Mouse (Mus musculus): ENCODE results near the gene Evi5l. TPM values are rescaled to one million over a fixed set of nuclear protein-coding genes. Genes with fewer than 3 reads are reported as not detected.

Gene Evi5l
- polyA plus RNA-seq, 1 experiment from 2014 or later, result 34.0 TPM

GRCm38 (mm10) chr8:4207016-4207350, 40.6 kb downstream of the Evi5l start:
- no peak overlapping the region for H3K9ac ChIP-seq
- 48% methylated on average over 2 of the region's 2 CpGs for WGBS
- peaks cover 19% of the 10 kb centered on the region for H3K4me1 ChIP-seq
- peak overlapping the region; percentile 45; the same call in 1 of the 2 replicates for H3K4me2 ChIP-seq (replicated peaks)
- peak; percentile 10; the same call in 1 of the 2 replicates for ATAC-seq (ENCODE audit: low FRiP score, low read depth)
- H3K27ac ChIP-seq, result no peak overlapping the region
- 0 out of 2 replicates have a peak, but pooled peaks cover 4% of the 10 kb centered on the region for H3K9me3 ChIP-seq
- peaks cover 62% of the 10 kb centered on the region for H3K27me3 ChIP-seq
- no peak overlapping the region for H3K4me3 ChIP-seq
- peaks cover 53% of the 10 kb centered on the region for H3K36me3 ChIP-seq

- Histone ChIP-seq H3K4me3 (no peak overlapping the region), H3K9ac (no peak overlapping the region), H3K9me3 (0 out of 2 replicates have a peak, but pooled peaks cover 4% of the 10 kb centered on the region), H3K36me3 (peaks cover 23% of the 10 kb centered on the region), H3K4me2 (replicated peaks) (no peak overlapping the region), H3K4me1 (peaks cover 34% of the 10 kb centered on the region), H3K27me3 (peaks cover 62% of the 10 kb centered on the region), H3K27ac (no peak overlapping the region)
- WGBS, result 82% methylated on average over 6 of the region's 6 CpGs
- no peak for ATAC-seq (ENCODE audit: low FRiP score, low read depth)
Measured at GRCm38 (mm10) chr8:4211097-4211496, 44.7 kb downstream of the Evi5l start.

GRCm38 (mm10) chr8:4212809-4213209, 46.4 kb downstream of the Evi5l start:
- H3K4me2 ChIP-seq (replicated peaks), result peak overlapping the region; percentile 95
- WGBS, result 1% methylated on average over 25 of the region's 25 CpGs
- peak overlapping the region; percentile 51 for H3K4me3 ChIP-seq
- H3K9ac ChIP-seq, result peak overlapping the region; percentile 63
- H3K27ac ChIP-seq, result no peak overlapping the region
- H3K9me3 ChIP-seq, result 0 out of 2 replicates have a peak, but pooled peaks cover 4% of the 10 kb centered on the region
- peaks cover 63% of the 10 kb centered on the region for H3K27me3 ChIP-seq
- ATAC-seq (ENCODE audit: low FRiP score, low read depth), result peak; percentile 29; the same call in 1 of the 2 replicates
- peaks cover 37% of the 10 kb centered on the region for H3K4me1 ChIP-seq
- peaks cover 15% of the 10 kb centered on the region for H3K36me3 ChIP-seq

GRCm38 (mm10) chr8:4213210-4214005, 47.0 kb downstream of the Evi5l start:
- peak; percentile 69 for ATAC-seq (ENCODE audit: low FRiP score, low read depth)
- Histone ChIP-seq H3K9me3 (peaks cover 4% of the 10 kb centered on the region; the same call in 1 of the 2 replicates), H3K36me3 (peaks cover 15% of the 10 kb centered on the region), H3K4me2 (replicated peaks) (peak overlapping the region; percentile 95), H3K4me1 (peaks cover 37% of the 10 kb centered on the region), H3K27ac (peak overlapping the region; percentile 44; the same call in 1 of the 2 replicates), H3K27me3 (peaks cover 64% of the 10 kb centered on the region), H3K4me3 (peak overlapping the region; percentile 51), H3K9ac (peak overlapping the region; percentile 63)
- 2% methylated on average over 18 of the region's 18 CpGs for WGBS

DNA sequence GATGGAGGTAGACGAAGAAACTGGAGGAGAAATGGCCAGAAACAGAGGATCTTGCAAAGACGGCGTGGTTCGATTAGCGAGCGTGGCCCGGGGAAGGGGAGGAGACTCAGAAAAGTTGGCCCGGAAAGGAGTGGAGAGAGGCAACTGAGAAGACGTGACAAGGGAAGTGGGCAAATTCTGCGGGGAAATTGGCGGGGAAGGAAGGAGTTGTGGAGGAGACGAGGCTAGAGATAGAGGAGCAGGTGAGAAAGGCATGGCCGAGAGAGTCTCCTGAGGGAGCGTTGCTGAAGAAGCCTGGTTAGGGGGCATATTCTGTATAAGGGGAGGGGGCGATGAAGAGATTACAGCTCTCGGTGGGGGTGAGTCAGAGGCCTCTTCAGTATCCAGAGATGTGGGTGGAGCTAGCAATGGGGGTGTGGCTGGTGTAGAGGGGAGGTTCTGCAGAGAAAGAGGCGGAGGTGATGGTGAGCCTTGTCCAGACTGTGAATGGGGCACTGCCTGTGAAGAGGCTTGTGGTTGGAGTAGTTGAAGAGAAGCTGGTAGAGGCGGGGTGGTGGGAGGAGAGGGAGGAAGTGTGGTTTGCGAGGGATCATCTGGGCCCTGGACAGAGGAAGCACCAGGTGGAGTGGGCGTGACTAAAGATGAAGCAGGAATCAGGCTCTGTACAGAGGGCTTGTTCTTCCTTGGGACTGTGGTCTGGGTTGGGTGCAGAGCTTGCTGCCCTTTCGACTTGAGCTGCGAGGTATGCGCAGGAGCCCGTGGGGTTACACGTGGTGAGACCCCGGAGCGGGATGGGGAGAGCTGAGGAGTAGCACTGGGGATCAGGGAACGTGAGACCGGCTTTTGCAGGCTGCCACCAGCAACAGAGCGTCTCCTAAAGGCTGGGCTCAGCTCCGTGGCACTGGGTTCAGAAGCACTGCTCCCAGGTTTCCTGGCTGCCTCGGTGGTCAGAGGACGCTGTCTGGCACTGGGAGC, 47.9 kb downstream of the Evi5l start:
- H3K4me3 ChIP-seq, result peak overlapping the region; percentile 51
- whole genome bisulfite sequencing, result 7% methylated on average over 33 of the region's 33 CpGs
- peak overlapping the region; percentile 44; the same call in 1 of the 2 replicates for H3K27ac ChIP-seq
- ATAC-seq (ENCODE audit: low FRiP score, low read depth), result peak; percentile 66
- H3K27me3 ChIP-seq, result peaks cover 66% of the 10 kb centered on the region
- peaks cover 12% of the 10 kb centered on the region for H3K36me3 ChIP-seq
- peaks cover 3% of the 10 kb centered on the region; the same call in 1 of the 2 replicates for H3K9me3 ChIP-seq
- H3K4me2 ChIP-seq (replicated peaks), result peak overlapping the region; percentile 95
- peak overlapping the region; percentile 63 for H3K9ac ChIP-seq
- H3K4me1 ChIP-seq, result peaks cover 37% of the 10 kb centered on the region

DNA sequence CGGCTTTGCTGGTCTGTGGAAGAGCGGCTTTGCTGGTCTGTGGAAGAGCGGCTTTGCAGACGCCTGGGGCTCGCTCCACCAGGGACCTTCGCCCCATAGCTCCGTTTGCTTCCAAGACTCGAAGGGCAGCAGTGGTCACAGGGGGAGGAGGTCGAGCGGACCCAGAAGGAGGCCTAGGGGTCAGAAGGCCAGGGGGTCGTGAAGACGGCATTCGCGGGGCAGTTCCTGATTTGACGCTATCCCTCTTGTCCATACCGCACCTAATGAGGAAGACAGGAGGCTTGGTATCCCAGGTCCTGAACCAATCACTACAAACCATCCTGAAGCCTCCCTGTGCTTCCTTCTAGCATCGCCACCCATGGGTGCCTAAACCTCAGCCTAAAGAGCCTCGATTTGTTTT, 49.9 kb downstream of the Evi5l start:
- 4% methylated on average over 18 of the region's 18 CpGs for WGBS
- H3K4me2 ChIP-seq (replicated peaks), result peak overlapping the region; percentile 91
- ATAC-seq (ENCODE audit: low FRiP score, low read depth), result no peak
- no peaks in the 10 kb centered on the region; the same call in 1 of the 2 replicates for H3K9me3 ChIP-seq
- peak overlapping the region; percentile 52 for H3K4me3 ChIP-seq
- peak overlapping the region; percentile 61; the same call in 1 of the 2 replicates for H3K9ac ChIP-seq
- peaks cover 61% of the 10 kb centered on the region for H3K27me3 ChIP-seq
- no peak overlapping the region for H3K27ac ChIP-seq
- peaks cover 37% of the 10 kb centered on the region for H3K4me1 ChIP-seq
- H3K36me3 ChIP-seq, result no peaks in the 10 kb centered on the region

DNA sequence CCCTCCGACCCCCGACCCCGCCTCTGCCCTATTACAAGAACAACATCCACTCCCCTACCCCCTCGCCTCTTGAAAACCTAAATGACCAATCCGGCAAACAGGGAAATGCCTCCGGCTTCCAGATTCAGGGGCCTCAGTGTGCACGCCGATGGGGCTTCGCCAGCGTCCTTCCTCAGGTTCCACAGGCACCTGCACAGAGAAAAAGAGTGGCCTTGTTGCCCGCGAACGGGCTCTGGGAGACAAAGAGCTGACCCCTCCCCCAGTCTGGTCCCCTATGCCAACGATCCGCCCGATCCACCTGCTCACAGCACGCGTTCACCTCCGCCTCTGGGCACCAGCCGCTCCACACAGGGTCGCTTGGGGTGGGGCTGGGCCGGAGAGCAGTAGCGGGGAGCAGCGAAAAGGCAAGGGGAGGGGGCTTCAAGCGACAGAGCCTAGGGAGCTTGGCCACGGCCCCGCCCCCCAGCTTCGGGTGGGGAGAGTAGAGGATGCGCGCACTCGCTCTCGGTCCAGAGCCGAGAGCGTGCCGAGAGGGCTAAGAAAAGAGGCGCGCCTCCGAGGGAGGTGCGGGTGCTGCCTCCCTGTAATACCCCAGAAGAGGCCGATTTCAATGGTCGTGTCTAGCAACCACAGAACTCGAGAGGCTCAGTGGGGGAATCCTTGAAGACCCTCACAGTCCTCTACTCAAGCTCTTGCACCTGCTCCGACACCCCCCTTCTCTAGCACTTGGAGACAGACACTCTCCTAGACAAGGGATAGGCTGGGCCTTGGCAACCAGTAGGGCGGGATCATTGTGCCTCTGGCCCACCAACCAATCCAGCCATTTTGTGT, 50.6 kb downstream of the Evi5l start, which contains the start of gene Prr36:
Gene Prr36 (minus strand): TSS at position 669 of the 831 bp plus-strand sequence.
- Histone ChIP-seq H3K27ac (no peak within 1 kb of the TSS), H3K36me3 (no peaks in the 10 kb centered on the region), H3K4me2 (replicated peaks) (peak within 1 kb of the TSS; percentile 91), H3K4me3 (peak within 1 kb of the TSS; percentile 52), H3K9me3 (no peaks in the 10 kb centered on the region; the same call in 1 of the 2 replicates), H3K27me3 (peaks cover 61% of the 10 kb centered on the region), H3K4me1 (peaks cover 37% of the 10 kb centered on the region), H3K9ac (peak within 1 kb of the TSS; percentile 61)
- ATAC-seq (ENCODE audit: low FRiP score, low read depth), result no peak
- WGBS, result 3% methylated on average over 44 of the region's 44 CpGs

DNA sequence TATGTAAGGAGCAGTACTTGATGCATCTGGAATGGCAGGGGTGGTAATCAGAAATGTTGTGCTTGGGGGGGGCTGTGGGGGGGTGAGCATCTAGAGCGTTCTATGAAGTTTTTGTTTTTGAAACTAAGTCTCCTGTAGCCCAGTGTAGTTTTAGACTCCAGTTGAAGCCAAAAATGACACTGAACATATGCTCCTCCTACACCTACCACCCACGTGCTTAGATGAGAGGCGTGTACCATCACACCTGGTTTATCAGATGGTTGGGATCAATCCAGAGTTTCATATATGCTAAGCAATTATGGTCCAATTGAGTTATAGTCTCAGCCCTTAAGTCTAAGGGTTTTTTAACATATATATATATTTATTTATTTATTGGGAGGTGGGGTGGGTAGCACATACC, 53.2 kb downstream of the Evi5l start:
- no peak for ATAC-seq (ENCODE audit: low FRiP score, low read depth)

DNA sequence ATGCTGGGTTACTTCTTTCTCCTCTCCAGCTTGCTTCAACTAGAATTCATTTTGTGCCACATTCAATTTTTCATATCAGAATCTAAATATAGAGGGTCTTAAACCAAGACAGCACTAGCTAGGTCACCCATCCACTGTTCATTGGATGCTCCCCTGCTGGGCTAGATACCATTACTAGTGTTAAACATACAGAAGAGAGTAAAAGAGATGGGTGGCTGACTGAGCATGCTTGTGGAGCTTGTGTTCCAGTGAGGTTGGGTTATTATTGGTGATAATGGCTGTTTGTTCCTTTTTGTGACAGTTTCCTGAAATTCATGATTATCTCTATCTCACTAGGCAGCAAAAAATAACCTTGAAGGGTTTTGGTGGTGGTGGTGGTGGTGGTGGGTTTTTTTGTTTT, 55.7 kb downstream of the Evi5l start:
- no peak overlapping the region for H3K4me2 ChIP-seq (replicated peaks)
- peaks cover 49% of the 10 kb centered on the region for H3K27me3 ChIP-seq
- H3K9me3 ChIP-seq, result no peaks in the 10 kb centered on the region; the same call in 1 of the 2 replicates
- no peak overlapping the region for H3K9ac ChIP-seq
- no peaks in the 10 kb centered on the region for H3K36me3 ChIP-seq
- no peak overlapping the region for H3K4me3 ChIP-seq
- no peak for ATAC-seq (ENCODE audit: low FRiP score, low read depth)
- H3K27ac ChIP-seq, result no peak overlapping the region
- peaks cover 9% of the 10 kb centered on the region for H3K4me1 ChIP-seq

More for the DNA sequence above, 53.2 kb downstream of the Evi5l start:
- 82% methylated on average over 3 of the region's 3 CpGs for WGBS
- H3K9me3 ChIP-seq, result no peaks in the 10 kb centered on the region; the same call in 1 of the 2 replicates
- no peak overlapping the region for H3K4me2 ChIP-seq (replicated peaks)
- no peaks in the 10 kb centered on the region for H3K36me3 ChIP-seq
- no peak overlapping the region for H3K9ac ChIP-seq
- peaks cover 17% of the 10 kb centered on the region for H3K4me1 ChIP-seq
- H3K27me3 ChIP-seq, result peaks cover 59% of the 10 kb centered on the region
- H3K4me3 ChIP-seq, result no peak overlapping the region
- no peak overlapping the region for H3K27ac ChIP-seq

DNA sequence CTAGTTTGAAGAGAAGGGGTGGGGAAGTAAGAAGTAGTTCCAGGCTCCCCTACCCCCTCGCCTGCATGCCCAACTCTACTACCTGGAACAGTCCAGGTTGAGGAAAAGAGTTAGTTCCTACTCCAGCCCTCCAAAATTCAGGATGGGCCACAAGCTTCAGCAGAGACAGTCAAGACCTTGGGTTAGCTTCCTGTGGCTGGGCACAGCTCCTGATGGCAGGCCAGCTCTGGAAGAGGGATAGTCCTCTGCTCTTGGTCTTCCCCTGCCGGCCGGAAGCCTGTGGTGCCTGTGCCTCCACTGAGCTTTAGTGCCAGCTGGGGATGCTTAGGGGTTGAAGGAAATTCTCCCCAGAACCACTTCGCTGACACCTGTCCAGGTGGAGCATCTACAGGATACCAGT, 60.0 kb downstream of the Evi5l start:
- Histone ChIP-seq H3K9ac (peak overlapping the region; percentile 60; the same call in 1 of the 2 replicates), H3K27me3 (peaks cover 43% of the 10 kb centered on the region), H3K4me3 (peak overlapping the region; percentile 33), H3K27ac (no peak overlapping the region), H3K4me1 (peaks cover 5% of the 10 kb centered on the region), H3K4me2 (replicated peaks) (peak overlapping the region; percentile 64), H3K9me3 (no peaks in the 10 kb centered on the region), H3K36me3 (no peaks in the 10 kb centered on the region)
- no peak for ATAC-seq (ENCODE audit: low FRiP score, low read depth)
- WGBS, result 28% methylated on average over 4 of the region's 4 CpGs

DNA sequence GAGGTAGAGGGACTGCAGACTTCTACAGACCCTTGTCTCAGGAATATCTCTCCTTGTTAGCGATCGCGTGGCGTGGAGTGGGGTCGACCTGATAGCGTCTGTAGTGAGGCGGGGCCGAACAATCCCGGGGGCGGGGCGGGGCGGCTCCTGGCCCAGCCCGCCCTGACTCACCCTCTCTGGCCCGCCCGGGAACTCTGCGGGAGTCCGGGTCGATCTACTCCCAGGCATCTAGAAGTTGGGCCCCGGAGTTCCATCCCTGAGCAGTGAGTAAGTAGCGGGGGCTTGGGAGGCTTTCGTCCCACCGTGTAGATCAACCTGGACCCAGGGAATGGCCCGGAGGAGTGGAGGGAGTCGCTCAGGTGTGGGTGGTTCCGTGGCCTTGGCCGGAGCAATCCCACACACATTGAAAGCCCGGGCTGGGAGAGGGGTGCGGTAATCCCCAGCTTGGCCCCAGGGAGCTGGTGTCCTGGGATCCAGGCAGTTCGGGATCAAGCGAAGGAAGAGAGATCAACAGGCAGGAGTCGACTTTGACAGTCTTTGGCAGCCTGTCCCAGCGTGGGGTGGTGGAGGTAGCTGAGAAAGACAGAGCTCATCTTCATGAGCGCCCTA, 60.5 kb downstream of the Evi5l start, which contains the start of gene Lrrc8e:
Gene Lrrc8e (plus strand): TSS at position 89 of the 609 bp plus-strand sequence.
- Histone ChIP-seq H3K4me3 (peak within 1 kb of the TSS; percentile 33), H3K9ac (peak within 1 kb of the TSS; percentile 60), H3K27ac (no peak within 1 kb of the TSS), H3K4me1 (peaks cover 5% of the 10 kb centered on the region), H3K36me3 (no peaks in the 10 kb centered on the region), H3K9me3 (no peaks in the 10 kb centered on the region), H3K4me2 (replicated peaks) (peak within 1 kb of the TSS; percentile 64), H3K27me3 (peaks cover 43% of the 10 kb centered on the region)
- 5% methylated on average over 33 of the region's 33 CpGs for WGBS
- ATAC-seq (ENCODE audit: low FRiP score, low read depth), result no peak

All from limb, embryonic 13.5 days (tissue).